Mouse (Mus musculus) embryonic facial prominence, embryonic 11.5 days (tissue): ENCODE results near the gene Tmem212. TPM values are rescaled to one million over a fixed set of nuclear protein-coding genes. Genes with fewer than 3 reads are reported as not detected.
A peak's percentile ranks its signal among the peaks of the same experiment; 100 is the strongest.

Experiments used
- ATAC-seq: fragments of 200-750 bp; cut with Nextera tagmentation; replicated peaks from 2 replicates; pipeline ENCODE4 v1.8.0; 2017; ENCODE audit warnings: low read depth; ENCODE audit not compliant: insufficient number of reproducible peaks, low FRiP score, low TSS enrichment
- DNase-seq: peaks from one replicate; pipeline ENCODE4 v3.0.0-alpha.2; 2015; ENCODE audit warnings: low spot score
- H3K27ac ChIP-seq: fragments of 300-500 bp; sonication (generic); replicated peaks from 2 replicates; pipeline ENCODE4 v1.5.1; 2014; ENCODE audit warnings: mild to moderate bottlenecking, low read depth, low read length, control low read depth
- H3K27me3 ChIP-seq: fragments of 300-500 bp; sonication (generic); 2 replicates; pipeline ENCODE4 v1.6.1; 2014; ENCODE audit warnings: mild to moderate bottlenecking, low read length, moderate library complexity, mixed read lengths; ENCODE audit not compliant: control insufficient read depth, insufficient read depth
- H3K36me3 ChIP-seq: fragments of 300-500 bp; sonication (generic); replicated peaks from 2 replicates; pipeline ENCODE4 v1.6.1; 2014; ENCODE audit warnings: low read depth, mild to moderate bottlenecking, low read length, moderate library complexity, mixed read lengths; ENCODE audit not compliant: control insufficient read depth, insufficient read depth
- H3K4me1 ChIP-seq: fragments of 300-500 bp; sonication (generic); 2 replicates; pipeline ENCODE4 v1.6.1; 2014; ENCODE audit warnings: low read length, mixed read lengths; ENCODE audit not compliant: control insufficient read depth, insufficient read depth
- H3K4me2 ChIP-seq: fragments of 300-500 bp; sonication (generic); 2 replicates; pipeline ENCODE4 v1.6.1; 2014; ENCODE audit warnings: low read depth, mild to moderate bottlenecking, control low read depth, low read length, moderate library complexity
- H3K4me3 ChIP-seq: fragments of 300-500 bp; sonication (generic); 2 replicates; pipeline ENCODE4 v1.5.1; 2014; ENCODE audit warnings: low read depth, low read length, control low read depth
- H3K9ac ChIP-seq: fragments of 300-500 bp; sonication (generic); replicated peaks from 2 replicates; pipeline ENCODE4 v1.6.1; 2014; ENCODE audit warnings: mild to moderate bottlenecking, control low read depth, low read length
- H3K9me3 ChIP-seq: fragments of 300-500 bp; sonication (generic); replicated peaks from 2 replicates; pipeline ENCODE4 v1.6.1; 2016; ENCODE audit warnings: mild to moderate bottlenecking, low read length, inconsistent platforms, mixed read lengths; ENCODE audit not compliant: control insufficient read depth
- WGBS: fragments of 180-500 bp; shearing (Covaris S2); extraction: QIAGEN DNeasy Blood & Tissue Kit; methylation state at CpG from one replicate; pipeline ENCODE4 v1.1.7; 2014; 5-methylcytosine and 5-hydroxymethylcytosine counted together
- polyA plus RNA-seq: library from polyadenylated mRNA; unstranded; fragments of >200 nt; fragmentation: Nextera tagmentation; extraction: Ambion mirVana; gene quantifications from 2 replicates; pipeline ENCODE4 v1.2.1, GENCODE M21; 2014

Tmem212 gene
- polyA plus RNA-seq, 1 experiment from 2014 or later, result not detected

DNA sequence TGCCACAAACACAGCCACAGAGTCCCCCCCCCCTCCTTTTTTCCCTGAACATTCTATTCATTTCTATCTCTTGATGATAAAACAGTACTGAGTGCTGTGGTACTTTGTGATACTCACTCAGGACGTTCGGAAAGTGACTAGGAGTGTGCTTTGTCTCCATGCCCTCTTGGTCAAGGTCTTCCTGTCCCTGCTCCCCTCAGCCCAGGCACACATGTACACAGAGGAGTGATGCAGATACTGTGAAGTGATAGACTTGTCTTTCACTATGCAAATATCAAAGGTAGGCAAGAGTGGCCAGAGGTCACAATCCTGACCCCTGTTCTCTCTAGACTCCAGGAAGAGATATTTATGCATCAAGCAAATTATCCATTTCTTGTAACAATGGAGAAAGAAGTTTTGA lies 11.1 kb upstream of the Tmem212 start:
- no peak overlapping the region for H3K4me2 ChIP-seq
- H3K27ac ChIP-seq, result no peak overlapping the region
- H3K9ac ChIP-seq, result no peak overlapping the region

GRCm38 (mm10) chr3:27906647-27907209 lies 10.6 kb upstream of the Tmem212 start:
- no peak for DNase-seq
- no peak overlapping the region for H3K9ac ChIP-seq
- 71% methylated on average over 7 of the region's 7 CpGs for WGBS
- H3K4me3 ChIP-seq, result no peak overlapping the region
- no peak overlapping the region for H3K27ac ChIP-seq
- H3K4me2 ChIP-seq, result no peak overlapping the region
- H3K27me3 ChIP-seq, result no peaks in the 10 kb centered on the region
- no peaks in the 10 kb centered on the region for H3K9me3 ChIP-seq
- H3K36me3 ChIP-seq, result no peaks in the 10 kb centered on the region
- H3K4me1 ChIP-seq, result no peaks in the 10 kb centered on the region
- no peak for ATAC-seq

More for the DNA sequence above, 11.1 kb upstream of the Tmem212 start:
- ATAC-seq, result no peak
- Histone ChIP-seq H3K4me1 (no peaks in the 10 kb centered on the region), H3K4me3 (no peak overlapping the region), H3K27me3 (no peaks in the 10 kb centered on the region), H3K36me3 (no peaks in the 10 kb centered on the region), H3K9me3 (no peaks in the 10 kb centered on the region)
- WGBS, result 69% methylated on average over 2 of the region's 2 CpGs
- no peak for DNase-seq

DNA sequence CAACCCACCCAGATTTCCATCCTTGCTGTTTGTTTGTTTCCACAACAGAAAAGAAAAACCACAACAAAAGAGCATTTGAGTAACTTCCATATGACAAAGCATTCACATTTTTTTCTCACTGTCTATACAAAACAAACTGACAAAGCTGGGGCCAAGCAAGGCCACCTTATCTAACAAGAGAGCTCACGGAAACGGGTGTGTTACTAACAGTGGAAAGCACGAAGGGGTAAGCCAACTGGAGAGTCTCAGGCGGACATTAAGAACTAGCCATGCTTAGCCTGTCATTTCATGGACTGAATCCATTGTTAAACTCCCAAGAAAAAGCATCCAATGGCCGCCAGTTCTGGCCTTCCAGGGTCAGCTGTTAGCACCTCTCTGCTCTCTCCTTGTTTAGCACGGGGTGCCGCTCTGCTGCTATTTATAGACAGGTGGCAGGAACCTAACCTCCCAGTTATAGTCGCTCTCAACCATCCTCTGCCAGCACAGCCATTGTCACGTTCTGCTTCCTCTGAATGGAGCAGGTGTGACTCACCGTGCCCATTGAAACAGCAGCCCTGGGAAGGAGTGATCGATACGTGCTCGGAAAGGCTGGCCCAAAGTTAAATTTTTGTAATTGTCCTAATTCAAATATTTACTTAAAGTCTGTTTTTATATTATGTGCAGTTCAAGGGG lies 8.6 kb upstream of the Tmem212 start:
- Histone ChIP-seq H3K36me3 (no peaks in the 10 kb centered on the region), H3K9ac (no peak overlapping the region), H3K27me3 (no peaks in the 10 kb centered on the region), H3K4me2 (no peak overlapping the region), H3K9me3 (no peaks in the 10 kb centered on the region), H3K4me1 (no peaks in the 10 kb centered on the region), H3K27ac (no peak overlapping the region), H3K4me3 (no peak overlapping the region)
- ATAC-seq, result no peak
- DNase-seq, result no peak
- 69% methylated on average over 13 of the region's 13 CpGs for WGBS

- 88% methylated on average over 6 of the region's 6 CpGs for WGBS
- DNase-seq, result no peak
- no peak for ATAC-seq
- Histone ChIP-seq H3K27me3 (no peaks in the 10 kb centered on the region), H3K4me1 (no peaks in the 10 kb centered on the region), H3K9me3 (no peaks in the 10 kb centered on the region), H3K4me2 (no peak overlapping the region), H3K27ac (no peak overlapping the region), H3K4me3 (no peak overlapping the region), H3K9ac (no peak overlapping the region), H3K36me3 (no peaks in the 10 kb centered on the region)
Observed at GRCm38 (mm10) chr3:27901846-27902245, 5.7 kb upstream of the Tmem212 start.

DNA sequence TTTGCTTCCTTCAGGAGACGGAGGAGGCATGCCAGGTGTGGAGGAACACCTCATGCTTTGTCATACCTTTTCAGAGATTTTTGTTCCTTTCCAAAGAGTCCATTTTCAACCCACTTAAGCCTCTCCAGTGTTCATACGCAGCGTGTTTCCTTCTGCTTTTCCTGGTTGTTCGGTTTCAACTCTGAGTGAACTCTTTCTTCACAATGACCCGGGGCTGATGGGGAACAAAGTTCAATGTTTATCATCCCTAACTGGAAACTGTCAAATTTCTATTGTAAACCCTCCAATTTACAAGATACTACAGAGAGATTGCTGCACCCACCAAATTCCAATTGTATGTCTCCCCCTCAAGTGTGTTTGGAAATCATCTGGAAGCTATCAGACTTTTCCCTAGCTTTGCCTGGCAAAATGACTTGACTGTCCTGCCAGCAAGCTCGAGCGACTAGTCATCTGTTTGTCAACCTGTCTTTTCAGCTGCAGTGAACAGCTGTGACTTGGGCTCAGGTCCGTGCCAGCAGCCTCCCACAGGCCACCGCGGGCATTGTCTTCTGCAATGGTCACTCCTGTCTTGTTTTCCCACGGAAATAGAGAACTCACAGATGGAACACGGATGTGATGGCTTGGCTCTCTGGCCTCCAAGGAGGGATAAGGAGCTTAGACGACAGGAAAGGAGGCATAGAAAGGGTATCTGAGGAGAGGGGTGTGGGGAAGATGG lies 3.0 kb upstream of the Tmem212 start:
- no peak for ATAC-seq

GRCm38 (mm10) chr3:27898178-27898577 lies 2.0 kb upstream of the Tmem212 start:
- Histone ChIP-seq H3K9ac (no peak overlapping the region), H3K4me1 (no peaks in the 10 kb centered on the region), H3K27me3 (no peaks in the 10 kb centered on the region), H3K27ac (no peak overlapping the region), H3K9me3 (no peaks in the 10 kb centered on the region), H3K4me3 (no peak overlapping the region), H3K4me2 (no peak overlapping the region), H3K36me3 (no peaks in the 10 kb centered on the region)
- 73% methylated on average over 10 of the region's 10 CpGs for WGBS
- no peak for ATAC-seq
- DNase-seq, result no peak

More for the DNA sequence above, 3.0 kb upstream of the Tmem212 start:
- 62% methylated on average over 13 of the region's 13 CpGs for WGBS
- peak; percentile 35 for DNase-seq
- H3K27ac ChIP-seq, result no peak overlapping the region
- H3K36me3 ChIP-seq, result no peaks in the 10 kb centered on the region
- no peaks in the 10 kb centered on the region for H3K27me3 ChIP-seq
- no peaks in the 10 kb centered on the region for H3K4me1 ChIP-seq
- H3K4me2 ChIP-seq, result no peak overlapping the region
- H3K9ac ChIP-seq, result no peak overlapping the region
- H3K4me3 ChIP-seq, result no peak overlapping the region
- no peaks in the 10 kb centered on the region for H3K9me3 ChIP-seq

DNA sequence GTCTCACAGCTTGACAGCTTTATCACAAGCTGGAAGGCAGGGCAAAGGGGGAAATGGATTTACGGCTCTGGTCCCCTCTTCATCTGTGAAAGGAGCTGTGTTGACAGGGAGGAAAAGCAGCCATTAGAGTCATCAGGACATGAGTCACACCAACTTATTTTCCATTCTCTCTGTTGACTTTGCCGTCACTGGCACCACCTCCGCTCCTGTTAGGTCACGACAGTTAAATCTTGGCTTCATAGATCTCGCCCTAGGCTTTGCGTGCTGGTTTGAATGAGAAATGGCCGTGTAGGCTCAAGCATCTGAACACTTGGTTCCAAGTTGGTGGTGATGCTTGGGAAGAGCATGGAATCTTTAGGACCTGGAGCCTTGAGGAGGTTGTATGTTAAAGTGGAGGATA lies 9.6 kb downstream of the Tmem212 start:
- Histone ChIP-seq H3K9ac (no peak overlapping the region), H3K4me1 (no peaks in the 10 kb centered on the region), H3K4me3 (no peak overlapping the region), H3K27me3 (no peaks in the 10 kb centered on the region), H3K27ac (no peak overlapping the region), H3K4me2 (no peak overlapping the region), H3K36me3 (no peaks in the 10 kb centered on the region), H3K9me3 (no peaks in the 10 kb centered on the region)
- ATAC-seq (no peak), DNase-seq (no peak)
- 84% methylated on average over 7 of the region's 7 CpGs for WGBS

DNA sequence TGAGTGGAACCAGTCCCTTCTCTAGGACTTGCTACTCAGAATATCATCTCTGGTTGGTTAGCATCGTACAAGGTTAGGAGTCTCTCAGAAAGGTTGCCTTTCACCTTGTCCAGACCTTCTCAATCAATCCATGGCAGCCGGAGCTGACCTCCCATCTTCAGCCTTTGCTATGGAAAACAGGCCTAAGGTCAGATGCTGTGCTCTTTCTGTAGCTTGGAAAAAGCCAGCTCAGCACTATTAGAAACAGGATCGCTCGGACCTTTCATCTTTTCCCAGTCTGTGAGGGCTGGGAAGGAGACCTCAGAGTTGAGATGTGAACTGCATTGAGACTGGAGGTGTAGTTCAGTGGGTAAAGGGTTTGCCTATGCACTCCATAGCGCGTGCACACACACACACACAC lies 10.6 kb downstream of the Tmem212 start:
- Histone ChIP-seq H3K4me3 (no peak overlapping the region), H3K4me2 (no peak overlapping the region), H3K9ac (no peak overlapping the region), H3K9me3 (no peaks in the 10 kb centered on the region), H3K4me1 (no peaks in the 10 kb centered on the region), H3K27me3 (no peaks in the 10 kb centered on the region), H3K36me3 (no peaks in the 10 kb centered on the region), H3K27ac (no peak overlapping the region)
- WGBS, result 71% methylated on average over 6 of the region's 6 CpGs
- ATAC-seq (no peak), DNase-seq (no peak)
